Mouse (Mus musculus): ENCODE results near the gene Acvr2a.
"Not testable (repeated sequence)": the region's sequence is repeated elsewhere in the genome, so short reads cannot be mapped to it uniquely, and the experiment has no call there.

The Acvr2a gene

GRCm38 (mm10) chr2:48813371-48814222, at the start of gene Acvr2a:
Gene Acvr2a, plus strand, starts transcription at chr2:48814109.
- DNase-seq (ENCODE audit: low spot score), result peak; percentile 63

- no peak for DNase-seq (ENCODE audit: low spot score)
Observed at GRCm38 (mm10) chr2:48766513-48766912, 47.4 kb upstream of the Acvr2a start.

DNA sequence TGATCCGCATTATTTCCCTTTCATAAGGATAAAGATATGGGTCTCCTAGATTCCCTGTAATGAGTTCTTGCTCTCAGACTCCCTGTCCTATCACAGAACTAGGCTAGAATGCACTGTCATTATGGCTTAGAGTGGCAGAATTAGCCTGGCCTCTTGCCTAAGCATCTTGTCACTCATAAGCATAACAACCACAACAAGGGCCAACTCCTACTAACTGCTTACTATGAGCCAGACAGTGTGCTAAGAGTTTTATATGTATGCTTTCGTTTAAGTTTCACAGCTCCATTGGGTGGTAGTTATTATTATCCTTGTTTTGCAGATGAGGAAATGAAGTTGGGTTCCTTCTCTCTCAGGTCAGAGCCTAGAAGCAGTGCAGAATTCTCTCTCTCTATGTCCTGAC, 46.1 kb upstream of the Acvr2a start:
- DNase-seq (ENCODE audit: low spot score), result no peak

GRCm38 (mm10) chr2:48768219-48768618, 45.7 kb upstream of the Acvr2a start:
- no peak for DNase-seq (ENCODE audit: low spot score)

- DNase-seq (ENCODE audit: low spot score), result no peak
Observed at GRCm38 (mm10) chr2:48770100-48770499, 43.8 kb upstream of the Acvr2a start.

DNA sequence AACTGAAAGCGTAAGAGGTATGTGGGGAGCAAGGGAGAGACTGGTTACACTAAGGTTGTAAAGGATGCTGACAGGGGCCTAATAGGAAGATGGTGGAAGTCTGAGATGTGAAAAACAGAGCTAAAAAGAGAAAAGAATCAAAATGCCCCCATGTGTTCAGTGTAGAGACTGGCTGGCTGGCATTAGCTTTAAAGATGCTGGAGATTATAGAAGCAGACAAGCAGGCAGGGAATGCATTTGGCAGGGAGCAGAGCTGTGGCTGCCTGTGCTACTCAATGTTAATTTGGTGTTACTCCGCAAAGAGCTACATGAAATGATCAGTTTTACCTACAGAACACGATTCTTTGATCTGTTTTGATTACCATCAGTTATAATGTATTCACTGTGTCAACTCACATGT, 43.3 kb upstream of the Acvr2a start:
- DNase-seq (ENCODE audit: low spot score), result no peak

GRCm38 (mm10) chr2:48775281-48775680, 38.6 kb upstream of the Acvr2a start:
- no peak for DNase-seq (ENCODE audit: low spot score)

DNA sequence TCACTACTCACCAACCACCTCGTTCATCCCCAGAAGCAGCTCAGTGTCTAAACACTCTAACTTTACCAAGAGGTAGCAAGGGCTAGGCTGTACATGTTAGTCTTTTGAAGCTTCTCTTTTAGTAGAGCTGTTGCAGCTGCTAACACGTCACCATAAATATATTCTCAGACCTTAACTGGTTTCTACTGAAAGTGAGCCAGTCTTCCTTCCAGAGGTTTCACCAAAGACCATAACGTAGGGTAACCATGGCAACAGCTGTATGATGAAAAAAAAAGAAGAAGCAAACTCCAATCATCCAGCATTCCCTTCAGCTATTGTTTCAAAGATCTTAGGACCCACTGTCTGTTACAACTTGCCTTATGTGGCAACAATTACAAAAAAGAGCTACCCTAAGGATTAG, 25.0 kb upstream of the Acvr2a start:
- no peak for DNase-seq (ENCODE audit: low spot score)

GRCm38 (mm10) chr2:48814223-48815038, 522 bp downstream of the Acvr2a start:
- peak; percentile 9 for DNase-seq (ENCODE audit: low spot score)

DNA sequence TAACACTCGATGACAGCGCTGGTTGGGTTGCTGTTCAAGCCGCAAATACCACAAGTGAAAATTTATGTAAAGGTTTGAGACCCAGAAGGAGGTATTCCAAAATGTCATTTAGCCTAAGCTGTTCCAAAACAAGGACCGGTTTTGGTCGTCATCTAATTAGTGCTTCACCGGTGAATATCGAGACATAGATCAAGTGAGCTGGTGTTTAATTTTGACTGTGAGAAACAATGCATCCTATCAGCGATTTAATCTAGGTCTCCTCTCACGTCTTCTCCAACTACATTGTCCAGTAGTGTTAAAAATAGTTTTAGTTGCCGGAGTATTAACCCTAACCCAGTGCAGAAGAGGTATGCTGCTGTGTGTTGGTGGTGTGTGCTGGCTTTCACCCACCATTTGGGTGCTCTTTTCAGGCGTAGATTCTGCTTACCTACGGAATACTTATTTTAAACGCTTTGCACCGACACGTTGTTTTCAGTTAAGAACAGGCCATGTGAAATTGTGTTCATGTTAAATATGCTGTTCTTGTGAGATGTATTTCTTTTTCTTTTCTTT, 1.2 kb downstream of the Acvr2a start:
- DNase-seq (ENCODE audit: low spot score), result no peak

- no peak for DNase-seq (ENCODE audit: low spot score)
Observed at GRCm38 (mm10) chr2:48816141-48817028, 2.5 kb downstream of the Acvr2a start.

GRCm38 (mm10) chr2:48825878-48826277, 12.0 kb downstream of the Acvr2a start:
- DNase-seq (ENCODE audit: low spot score), result no peak

DNA sequence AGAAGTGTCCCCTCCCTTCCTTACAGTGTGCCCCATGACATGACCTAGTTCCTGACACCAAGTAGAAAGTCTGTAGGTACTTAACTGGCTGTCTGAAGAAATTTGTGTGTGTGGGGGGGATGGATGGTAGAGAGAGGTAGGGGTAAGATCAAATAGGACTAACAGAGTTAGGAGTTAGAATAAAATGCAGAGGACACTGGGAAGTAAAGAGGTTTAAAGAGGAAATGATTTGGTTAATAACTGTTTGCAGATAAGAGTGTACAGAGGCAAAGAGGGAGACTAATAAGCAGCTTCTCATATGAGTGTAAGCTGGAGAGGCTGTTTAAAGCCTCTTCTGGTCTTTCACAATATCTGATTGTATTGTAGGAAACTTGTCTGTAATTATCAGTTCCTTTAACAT, 12.5 kb downstream of the Acvr2a start:
- DNase-seq (ENCODE audit: low spot score), result no peak

GRCm38 (mm10) chr2:48830492-48830891, 16.6 kb downstream of the Acvr2a start:
- no peak for DNase-seq (ENCODE audit: low spot score)

GRCm38 (mm10) chr2:48832305-48832704, 18.4 kb downstream of the Acvr2a start:
- DNase-seq (ENCODE audit: low spot score), result no peak

- DNase-seq (ENCODE audit: low spot score), result no peak
Observed at GRCm38 (mm10) chr2:48833884-48834450, 20.1 kb downstream of the Acvr2a start.

DNA sequence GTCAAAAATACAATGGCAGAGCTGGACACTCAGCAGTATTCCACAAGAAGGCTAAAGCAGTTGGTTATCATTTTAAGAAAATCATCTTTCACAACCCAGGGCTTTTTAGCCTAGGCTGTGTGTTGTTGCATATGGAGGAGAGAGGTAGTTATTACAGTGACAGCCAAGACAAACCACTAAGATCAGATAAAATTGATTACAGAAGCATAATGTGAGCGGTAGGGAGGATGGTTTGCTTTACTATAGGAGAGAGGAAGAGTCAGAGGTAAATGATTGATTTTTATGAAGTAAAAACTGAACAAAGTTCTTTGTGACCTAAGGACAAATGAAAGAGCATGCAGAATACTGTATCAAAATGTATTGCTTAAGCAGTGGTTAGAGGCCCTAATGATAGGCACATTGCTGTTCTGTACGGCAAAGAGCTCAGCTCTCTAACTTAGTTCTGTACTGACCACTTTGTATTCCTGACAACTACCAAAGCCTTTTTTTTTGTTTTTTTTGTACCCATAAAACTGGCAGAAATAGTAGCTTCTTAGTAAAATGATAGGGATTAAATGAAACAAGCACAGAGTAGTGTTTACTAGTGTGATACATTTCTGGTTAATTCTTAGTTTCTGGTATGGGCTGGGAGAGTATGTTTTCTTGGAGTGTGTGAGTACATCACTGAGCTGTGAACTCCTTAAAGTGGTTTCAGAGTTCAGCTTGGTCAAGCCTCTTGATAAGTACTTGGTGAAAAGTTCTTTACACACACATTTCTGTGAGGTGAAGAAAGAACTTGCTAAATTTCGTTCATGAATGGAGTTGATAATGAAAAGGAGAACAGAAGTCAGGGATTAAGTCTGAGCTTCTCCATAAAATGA, 27.9 kb downstream of the Acvr2a start:
- no peak for DNase-seq (ENCODE audit: low spot score)

GRCm38 (mm10) chr2:48846689-48847398, 32.9 kb downstream of the Acvr2a start:
- DNase-seq (ENCODE audit: low spot score), result no peak

DNA sequence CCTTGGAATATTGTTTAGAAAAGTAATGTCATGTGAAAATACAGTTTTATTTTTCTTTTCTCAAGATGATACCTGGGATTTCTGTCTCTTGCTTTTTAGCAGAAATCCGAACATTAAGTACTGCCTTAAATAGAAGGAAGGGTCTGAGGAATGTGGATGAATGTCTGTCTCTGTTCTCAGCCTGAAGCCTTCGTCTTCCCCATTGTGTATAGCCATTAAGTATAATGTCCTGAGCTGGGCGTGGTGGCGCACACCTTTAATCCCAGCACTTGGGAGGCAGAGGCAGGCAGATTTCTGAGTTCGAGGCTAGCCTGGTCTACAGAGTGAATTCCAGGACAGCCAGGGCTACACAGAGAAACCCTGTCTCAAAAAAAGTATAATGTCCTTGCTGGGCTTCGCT, 51.7 kb downstream of the Acvr2a start:
- not testable (repeated sequence) for DNase-seq (ENCODE audit: low spot score)
